Mouse (Mus musculus) erythroblast, embryonic 14.5 days (primary cell): ENCODE results near the gene Nuak1. TPM values are rescaled to one million over a fixed set of nuclear protein-coding genes. Genes with fewer than 3 reads are reported as not detected.
"Not testable (repeated sequence)": the region's sequence is repeated elsewhere in the genome, so short reads cannot be mapped to it uniquely, and the experiment has no call there.

ENCODE experiments used
- H3K27me3 ChIP-seq: 2 replicates; pipeline ENCODE4 v1.6.1; 2012; ENCODE audit warnings: inconsistent platforms; ENCODE audit not compliant: control insufficient read depth
- H3K36me3 ChIP-seq: 2 replicates; pipeline ENCODE4 v1.6.1; 2012; ENCODE audit warnings: mild to moderate bottlenecking, inconsistent platforms; ENCODE audit not compliant: control insufficient read depth
- H3K4me1 ChIP-seq: 2 replicates; pipeline ENCODE4 v1.6.1; 2012; ENCODE audit warnings: inconsistent platforms; ENCODE audit not compliant: control insufficient read depth
- H3K4me3 ChIP-seq: replicated peaks from 2 replicates; pipeline ENCODE3; 2012; ENCODE audit warnings: moderate library complexity, mild to moderate bottlenecking, inconsistent platforms
- H3K9me3 ChIP-seq: 2 replicates; pipeline ENCODE4 v1.6.1; 2012; ENCODE audit warnings: low read length, inconsistent platforms, mixed read lengths; ENCODE audit not compliant: control insufficient read depth
- GATA1 ChIP-seq: IDR thresholded peaks from 2 replicates; pipeline ENCODE4 v1.6.1; 2012; ENCODE audit warnings: low read length, inconsistent platforms, mixed read lengths
- TAL1 ChIP-seq: IDR thresholded peaks from 3 replicates; pipeline ENCODE4 v1.6.1; 2012; ENCODE audit warnings: low read length, inconsistent platforms, mixed read lengths
- polyA plus RNA-seq: library from polyadenylated mRNA; stranded (reverse); fragments of >175 nt; gene quantifications from 2 replicates; pipeline ENCODE4 v1.2.3, GENCODE M21; 2012

The Nuak1 gene
- 0.03 TPM in 1 of 2 replicates, not detected in the other for polyA plus RNA-seq

GRCm38 (mm10) chr10:84440541-84441433, at the start of gene Nuak1:
Gene Nuak1 (minus strand): TSS chr10:84440597.
- Histone ChIP-seq H3K9me3 (no peaks in the 10 kb centered on the region), H3K36me3 (no peaks in the 10 kb centered on the region), H3K4me3 (peak within 1 kb of the TSS; percentile 56), H3K4me1 (peaks cover 2% of the 10 kb centered on the region), H3K27me3 (peaks cover 50% of the 10 kb centered on the region)
- TF ChIP-seq TAL1 (no peak), GATA1 (no peak)

- Histone ChIP-seq H3K36me3 (no peaks in the 10 kb centered on the region), H3K4me3 (no peak overlapping the region), H3K27me3 (no peaks in the 10 kb centered on the region), H3K4me1 (peaks cover 8% of the 10 kb centered on the region), H3K9me3 (no peaks in the 10 kb centered on the region)
- TF ChIP-seq GATA1, result 0 out of 2 replicates have a peak, but pooled peaks have one; percentile 22
- TF ChIP-seq TAL1, result no peak
Observed at GRCm38 (mm10) chr10:84490115-84490514, 49.7 kb upstream of the Nuak1 start.

- no peaks in the 10 kb centered on the region for H3K9me3 ChIP-seq
- no peaks in the 10 kb centered on the region for H3K36me3 ChIP-seq
- no peak overlapping the region for H3K4me3 ChIP-seq
- peaks cover 8% of the 10 kb centered on the region for H3K4me1 ChIP-seq
- H3K27me3 ChIP-seq, result no peaks in the 10 kb centered on the region
- no peak for TF ChIP-seq GATA1
- no peak for TF ChIP-seq TAL1
Observed at GRCm38 (mm10) chr10:84488315-84488714, 47.9 kb upstream of the Nuak1 start.

- Histone ChIP-seq H3K4me3 (no peak overlapping the region), H3K36me3 (no peaks in the 10 kb centered on the region), H3K9me3 (no peaks in the 10 kb centered on the region), H3K27me3 (no peaks in the 10 kb centered on the region), H3K4me1 (peaks cover 3% of the 10 kb centered on the region)
- TF ChIP-seq GATA1, result no peak
- no peak for TF ChIP-seq TAL1
Observed at GRCm38 (mm10) chr10:84484661-84485060, 44.3 kb upstream of the Nuak1 start.

- TF ChIP-seq TAL1 (no peak), GATA1 (no peak)
Observed at GRCm38 (mm10) chr10:84483553-84483952, 43.2 kb upstream of the Nuak1 start.

GRCm38 (mm10) chr10:84483069-84483468, 42.7 kb upstream of the Nuak1 start:
- Histone ChIP-seq H3K4me1 (no peaks in the 10 kb centered on the region), H3K4me3 (no peak overlapping the region), H3K9me3 (no peaks in the 10 kb centered on the region), H3K27me3 (no peaks in the 10 kb centered on the region), H3K36me3 (no peaks in the 10 kb centered on the region)
- TF ChIP-seq TAL1, result no peak
- no peak for TF ChIP-seq GATA1

More at GRCm38 (mm10) chr10:84483553-84483952, 43.2 kb upstream of the Nuak1 start:
- Histone ChIP-seq H3K4me1 (no peaks in the 10 kb centered on the region), H3K36me3 (no peaks in the 10 kb centered on the region), H3K4me3 (no peak overlapping the region), H3K9me3 (no peaks in the 10 kb centered on the region), H3K27me3 (no peaks in the 10 kb centered on the region)

GRCm38 (mm10) chr10:84482418-84482817, 42.0 kb upstream of the Nuak1 start:
- not testable (repeated sequence) for H3K27me3 ChIP-seq, H3K4me1 ChIP-seq, H3K9me3 ChIP-seq, H3K4me3 ChIP-seq, H3K36me3 ChIP-seq

- H3K9me3 ChIP-seq, result no peaks in the 10 kb centered on the region
- H3K36me3 ChIP-seq, result no peaks in the 10 kb centered on the region
- no peaks in the 10 kb centered on the region for H3K27me3 ChIP-seq
- no peaks in the 10 kb centered on the region for H3K4me1 ChIP-seq
- no peak for TF ChIP-seq GATA1
- no peak for TF ChIP-seq TAL1
- no peak overlapping the region for H3K4me3 ChIP-seq
Observed at GRCm38 (mm10) chr10:84481327-84481671, 40.9 kb upstream of the Nuak1 start.

GRCm38 (mm10) chr10:84480667-84481326, 40.4 kb upstream of the Nuak1 start:
- H3K9me3 ChIP-seq, result no peaks in the 10 kb centered on the region
- no peaks in the 10 kb centered on the region for H3K36me3 ChIP-seq
- no peaks in the 10 kb centered on the region for H3K4me1 ChIP-seq
- TF ChIP-seq GATA1 (no peak), TAL1 (no peak)
- H3K27me3 ChIP-seq, result no peaks in the 10 kb centered on the region
- no peak overlapping the region for H3K4me3 ChIP-seq
